Mouse (Mus musculus) cortical plate, adult 2 months (tissue): ENCODE results near the gene Clec18a. TPM values are rescaled to one million over a fixed set of nuclear protein-coding genes. Genes with fewer than 3 reads are reported as not detected.
"Not testable (repeated sequence)": the region's sequence is repeated elsewhere in the genome, so short reads cannot be mapped to it uniquely, and the experiment has no call there.

Source experiments
- H3K27ac ChIP-seq: fragments of 200-500 bp; 2 replicates; pipeline ENCODE4 v1.5.1; 2012; ENCODE audit warnings: low read length, control low read depth, inconsistent platforms; ENCODE audit not compliant: insufficient read depth
- H3K4me1 ChIP-seq: fragments of 200-500 bp; 2 replicates; pipeline ENCODE4 v1.6.1; 2011; ENCODE audit warnings: low read length; ENCODE audit not compliant: control insufficient read depth, insufficient read depth
- H3K4me3 ChIP-seq: fragments of 200-500 bp; 2 replicates; pipeline ENCODE4 v1.5.1; 2011; ENCODE audit warnings: mild to moderate bottlenecking, low read length, control low read depth; ENCODE audit not compliant: insufficient read depth
- CTCF ChIP-seq: fragments of 200-500 bp; IDR thresholded peaks from 2 replicates; pipeline ENCODE4 v1.5.1; 2011; ENCODE audit warnings: mild to moderate bottlenecking, control low read depth, low read length; ENCODE audit not compliant: insufficient read depth; ENCODE audit errors: extremely low read depth
- POLR2A ChIP-seq: fragments of 200-500 bp; IDR thresholded peaks from 2 replicates; pipeline ENCODE4 v1.6.1; 2011; ENCODE audit warnings: mild to moderate bottlenecking, low read length, control low read depth; ENCODE audit not compliant: insufficient read depth; ENCODE audit errors: extremely low read depth
- polyA plus RNA-seq: library from polyadenylated mRNA; depleted of rRNA; stranded (reverse); fragments of >200 nt; gene quantifications from 2 replicates; pipeline ENCODE4 v1.2.3, GENCODE M21; 2012; rRNA removed

Gene Clec18a
- polyA plus RNA-seq, 1 experiment, result 6.0 TPM

DNA sequence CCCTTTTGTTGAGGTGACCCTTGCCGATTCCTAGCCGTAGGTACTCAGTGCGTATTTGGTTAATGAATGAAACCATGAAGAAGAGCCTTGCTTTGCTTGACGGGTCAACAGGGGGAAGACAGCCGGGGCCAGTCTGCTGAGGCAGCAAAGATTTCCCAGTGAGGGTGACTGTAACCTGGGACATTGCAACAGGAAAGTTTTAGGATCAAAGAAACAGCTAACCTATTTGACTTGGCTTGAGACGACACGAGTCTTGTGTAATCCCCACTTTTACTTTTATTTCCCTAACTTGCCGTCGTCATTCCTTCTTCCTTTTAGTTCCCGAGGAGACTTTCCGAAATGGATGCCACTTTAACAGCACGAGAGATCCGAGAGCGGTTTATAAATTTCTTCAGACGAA, 55.6 kb downstream of the Clec18a start:
- H3K4me3 ChIP-seq, result no peak overlapping the region
- peaks cover 4% of the 10 kb centered on the region; the same call in 1 of the 2 replicates for H3K4me1 ChIP-seq
- TF ChIP-seq POLR2A (no peak), CTCF (no peak)
- H3K27ac ChIP-seq, result no peak overlapping the region

DNA sequence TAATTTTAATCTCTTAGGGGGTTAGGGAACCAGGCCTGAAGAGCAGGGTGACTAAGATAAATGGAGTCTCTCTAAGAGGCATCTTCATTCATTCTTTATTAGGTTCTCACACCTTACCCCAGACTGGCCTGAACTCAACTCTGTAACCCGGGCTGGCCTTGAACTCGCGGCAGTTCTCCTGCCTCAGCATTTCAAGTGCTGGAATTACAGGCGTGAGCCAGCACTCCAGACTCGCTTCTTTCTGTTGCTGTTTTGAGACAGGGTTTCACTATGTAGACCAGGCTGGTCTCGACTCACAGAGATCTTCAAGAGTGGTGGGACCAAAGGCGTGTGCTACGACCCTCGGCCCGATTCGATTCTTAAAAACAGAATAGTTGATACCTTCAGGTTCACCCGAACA, 58.0 kb downstream of the Clec18a start:
- peak overlapping the region; percentile 30; the same call in 1 of the 2 replicates for H3K27ac ChIP-seq
- H3K4me3 ChIP-seq, result peak overlapping the region; percentile 63
- H3K4me1 ChIP-seq, result peaks cover 4% of the 10 kb centered on the region; the same call in 1 of the 2 replicates
- TF ChIP-seq CTCF, result no peak
- TF ChIP-seq POLR2A, result no peak

DNA sequence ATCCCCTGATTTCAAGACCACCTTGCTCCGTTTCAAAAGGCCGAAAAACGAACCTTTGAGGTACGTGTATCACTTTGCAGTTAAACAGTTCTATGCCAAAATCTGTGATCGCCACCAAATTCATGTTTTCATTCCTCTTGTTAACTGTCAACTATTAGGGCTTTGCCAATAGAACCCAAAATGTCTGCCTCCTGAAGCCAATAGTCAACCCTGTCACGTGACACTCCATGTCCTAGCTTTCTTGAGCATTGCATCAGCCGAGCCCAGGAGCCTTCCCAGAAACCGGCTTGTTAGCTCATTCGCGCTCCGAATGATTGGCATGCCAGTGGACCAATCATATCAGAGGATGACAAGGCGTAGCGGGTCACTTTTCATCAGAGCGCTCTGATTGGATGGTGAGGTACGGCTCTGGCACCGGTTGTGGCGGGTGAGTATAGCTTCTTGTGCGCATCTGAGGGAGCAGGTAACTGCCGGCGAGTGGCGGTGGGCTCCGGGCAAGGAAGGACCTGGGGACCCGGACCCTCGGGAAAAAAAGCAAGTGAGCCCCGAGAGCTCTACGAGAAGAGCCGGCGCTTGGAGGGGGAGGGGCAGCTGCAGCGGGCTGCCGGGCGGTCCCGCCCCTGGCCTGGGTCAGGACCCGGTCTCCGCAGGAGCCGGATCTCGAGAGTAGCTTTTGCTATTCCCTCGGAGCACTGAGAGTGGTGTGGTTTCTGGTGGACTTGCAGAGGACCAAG, 58.6 kb downstream of the Clec18a start:
- H3K27ac ChIP-seq, result peak overlapping the region; percentile 30
- H3K4me1 ChIP-seq, result peaks cover 4% of the 10 kb centered on the region; the same call in 1 of the 2 replicates
- TF ChIP-seq POLR2A (peak; percentile 85), CTCF (no peak)
- peak overlapping the region; percentile 63 for H3K4me3 ChIP-seq

DNA sequence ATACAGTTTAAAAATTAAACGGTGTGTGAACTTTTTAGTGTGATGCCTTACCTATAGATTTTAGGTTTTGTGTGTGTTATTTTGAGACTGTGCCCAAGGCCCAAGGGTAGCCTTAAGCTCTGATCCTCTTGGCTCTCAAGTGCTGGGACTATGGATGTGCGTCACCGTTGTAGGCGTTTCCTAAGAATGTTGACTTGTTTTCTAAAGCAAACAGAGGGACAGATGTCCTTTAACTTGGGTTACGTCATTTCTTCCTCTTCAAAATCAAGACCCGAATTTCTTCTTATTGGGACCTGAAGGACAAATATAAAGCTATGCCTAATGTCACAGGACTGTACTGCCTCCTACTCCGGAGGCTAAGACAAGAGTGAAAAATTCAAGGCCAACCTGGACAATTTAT, 59.3 kb downstream of the Clec18a start, which contains the start of gene Aars:
TSS of gene Aars (plus strand) at position 229 of the 400 bp plus-strand sequence.
- peak within 1 kb of the TSS; percentile 63 for H3K4me3 ChIP-seq
- no peak for TF ChIP-seq POLR2A
- TF ChIP-seq CTCF, result no peak

DNA sequence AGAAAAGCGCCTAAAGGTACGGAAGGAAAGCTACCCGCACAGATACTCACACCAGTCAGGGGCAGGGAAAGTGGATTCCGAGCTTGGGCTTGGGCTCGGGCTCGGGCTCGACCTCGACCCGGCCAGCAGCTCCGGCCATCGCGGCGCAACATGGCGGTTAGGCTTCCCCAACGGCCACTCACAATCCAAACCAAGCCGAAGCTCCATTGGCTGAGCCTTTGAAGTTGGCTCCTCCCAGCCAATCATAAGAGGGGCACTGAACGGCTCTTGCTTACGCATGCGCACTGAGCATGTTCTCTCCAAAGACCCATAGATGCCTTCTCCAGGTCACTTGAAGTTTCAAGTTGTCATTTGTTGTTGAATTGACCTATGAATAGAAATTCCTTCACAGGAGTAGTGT, 60.7 kb downstream of the Clec18a start, which contains the start of gene Ddx19b:
TSS of gene Ddx19b (minus strand) at position 180 of the 400 bp plus-strand sequence.
- TF ChIP-seq CTCF (no peak), POLR2A (no peak)
- H3K27ac ChIP-seq, result no peak within 1 kb of the TSS
- no peak within 1 kb of the TSS for H3K4me3 ChIP-seq
- peaks cover 4% of the 10 kb centered on the region; the same call in 1 of the 2 replicates for H3K4me1 ChIP-seq

More for the DNA sequence above, 59.3 kb downstream of the Clec18a start, which contains the start of gene Aars:
- Histone ChIP-seq H3K27ac (peak within 1 kb of the TSS; percentile 30), H3K4me1 (peaks cover 4% of the 10 kb centered on the region; the same call in 1 of the 2 replicates)

DNA sequence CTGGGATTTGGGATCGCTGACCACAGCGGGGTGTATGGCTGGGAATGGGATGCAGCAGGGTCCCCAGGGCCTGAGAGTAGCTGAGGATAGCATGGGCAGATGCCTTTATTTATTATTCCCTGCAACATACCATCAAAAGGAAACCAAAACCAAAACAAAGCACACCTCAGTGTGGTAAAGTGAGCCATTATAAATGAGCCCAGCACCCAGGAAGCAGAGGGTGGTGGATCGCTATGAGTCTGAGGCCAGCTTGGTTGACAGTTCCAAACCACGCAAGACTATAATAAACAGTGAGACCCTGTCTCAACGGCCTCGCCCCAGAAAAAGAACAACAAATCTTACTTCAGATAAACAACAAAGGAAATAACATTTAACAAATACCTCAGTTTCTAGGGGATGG, 62.2 kb downstream of the Clec18a start:
- Histone ChIP-seq H3K27ac (no peak overlapping the region), H3K4me3 (no peak overlapping the region), H3K4me1 (no peaks in the 10 kb centered on the region; the same call in 1 of the 2 replicates)
- no peak for TF ChIP-seq CTCF
- TF ChIP-seq POLR2A, result no peak

DNA sequence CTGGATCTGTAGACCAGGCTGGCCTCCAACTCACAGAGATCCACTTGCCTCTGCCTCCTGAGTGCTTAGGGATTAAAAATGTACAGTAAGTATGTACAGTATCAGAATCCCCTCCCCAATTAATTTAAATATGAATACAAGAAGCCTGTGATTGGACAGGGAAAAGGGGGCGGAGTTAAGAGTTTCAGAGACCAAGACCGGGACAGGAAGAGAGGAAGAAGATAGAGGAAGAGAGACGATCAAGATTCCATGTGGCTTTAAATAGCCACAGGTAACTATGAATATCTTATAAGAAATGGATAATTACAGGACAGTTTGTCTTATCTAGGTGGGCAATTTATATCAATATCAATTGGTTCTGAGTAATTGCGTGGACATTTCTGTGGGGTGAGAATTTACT, 62.6 kb downstream of the Clec18a start:
- H3K4me3 ChIP-seq, result no peak overlapping the region
- H3K27ac ChIP-seq, result no peak overlapping the region
- H3K4me1 ChIP-seq, result no peaks in the 10 kb centered on the region
- no peak for TF ChIP-seq POLR2A
- no peak for TF ChIP-seq CTCF

DNA sequence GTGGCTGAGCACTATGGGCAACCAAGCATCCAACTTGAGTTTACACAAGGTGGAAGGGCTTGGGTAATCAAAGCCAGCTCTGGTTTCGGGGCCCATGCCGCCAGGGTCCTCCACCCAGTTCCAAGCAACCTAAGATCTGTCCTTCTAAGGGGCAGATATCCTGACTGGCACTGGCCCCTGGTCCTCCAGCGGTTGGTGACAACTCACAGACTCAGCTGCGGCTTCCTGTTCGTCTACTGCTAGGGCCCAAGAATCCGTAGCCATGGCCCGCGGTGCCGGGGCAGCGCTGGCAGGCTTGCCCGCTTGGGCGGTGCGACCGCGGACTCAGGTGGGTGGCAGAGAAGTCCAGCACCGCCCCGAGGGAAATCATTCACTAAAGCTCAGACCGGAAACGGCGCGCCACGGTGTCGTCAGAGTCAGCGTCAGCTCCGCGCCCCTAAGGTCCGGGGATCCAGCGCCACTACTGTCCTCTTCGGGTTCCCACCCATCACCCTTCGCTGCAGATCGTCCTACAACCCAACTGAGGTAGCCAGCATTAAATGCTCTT, 64.8 kb downstream of the Clec18a start:
- peak; percentile 91 for TF ChIP-seq POLR2A
- TF ChIP-seq CTCF, result no peak
- no peak overlapping the region for H3K27ac ChIP-seq
- peak overlapping the region; percentile 89 for H3K4me3 ChIP-seq
- H3K4me1 ChIP-seq, result no peaks in the 10 kb centered on the region

DNA sequence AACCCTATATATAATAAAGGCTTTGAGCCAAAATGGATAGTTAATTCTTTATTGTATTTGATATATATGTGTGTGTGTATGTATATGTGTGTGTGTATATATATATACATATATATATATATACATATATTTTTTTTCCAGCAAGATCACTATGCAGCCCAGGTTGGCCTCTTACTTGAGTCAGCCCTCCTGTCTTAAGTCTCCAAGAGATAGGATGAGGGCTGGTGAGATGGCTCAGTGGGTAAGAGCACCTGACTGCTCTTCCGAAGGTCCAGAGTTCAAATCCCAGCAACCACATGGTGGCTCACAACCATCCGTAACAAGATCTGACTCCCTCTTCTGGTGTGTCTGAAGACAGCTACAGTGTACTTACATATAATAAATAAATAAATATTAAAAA, 65.6 kb downstream of the Clec18a start:
- not testable (repeated sequence) for H3K4me1 ChIP-seq, H3K27ac ChIP-seq, H3K4me3 ChIP-seq

DNA sequence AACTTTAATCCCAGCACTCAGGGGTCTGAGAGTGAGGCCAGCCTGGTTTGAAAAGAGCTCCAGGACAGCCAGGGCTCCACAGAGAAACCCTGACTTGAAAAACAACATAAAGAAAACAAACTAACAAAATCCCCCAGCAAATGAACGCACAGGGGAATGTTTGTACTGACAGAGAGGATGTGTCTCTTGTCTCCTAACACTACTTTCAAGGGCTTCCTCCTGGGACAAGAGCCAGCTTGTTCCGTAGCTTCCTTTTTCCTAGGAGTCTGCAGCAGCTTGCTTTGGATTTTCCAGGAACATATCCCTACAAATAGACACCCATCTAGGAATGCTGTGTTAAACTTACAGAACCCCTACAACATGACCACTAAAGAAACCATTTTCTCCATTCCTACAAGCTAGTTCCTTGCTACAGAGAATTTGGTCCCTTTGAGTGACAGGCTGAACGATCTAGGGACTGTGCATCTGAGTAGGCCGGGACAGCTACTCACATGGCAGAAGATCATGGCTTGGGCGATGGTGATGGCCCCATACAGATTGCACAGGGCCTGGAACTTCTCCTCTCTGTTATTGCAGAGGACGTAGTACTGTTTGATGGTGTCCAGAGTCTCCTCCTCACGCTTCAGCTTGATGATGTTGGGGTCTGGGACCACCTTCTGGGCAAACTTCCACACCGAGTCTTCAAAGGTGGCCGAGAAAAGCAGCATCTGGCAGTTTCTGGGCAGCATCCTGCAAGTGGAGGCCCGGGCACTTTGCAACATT, 81.8 kb downstream of the Clec18a start:
- not testable (repeated sequence) for H3K27ac ChIP-seq, H3K4me1 ChIP-seq, H3K4me3 ChIP-seq

Other genes starting within 250 kb of the Clec18a start
- gene Cog4, start 245.8 kb downstream of the Clec18a start, polyA plus RNA-seq, result 41.8 and 42.9 TPM in 2 replicates
- 36.8 and 37.4 TPM in 2 replicates for gene Sf3b3, start 245.6 kb downstream of the Clec18a start, polyA plus RNA-seq
- gene Fuk, start 189.9 kb downstream of the Clec18a start, polyA plus RNA-seq, result 18.0 and 18.2 TPM in 2 replicates
- 57.8 and 64.8 TPM in 2 replicates for gene St3gal2, start 172.5 kb downstream of the Clec18a start, polyA plus RNA-seq
- 23.8 TPM in 2 replicates for gene Ddx19a, start 94.6 kb downstream of the Clec18a start, polyA plus RNA-seq
- 13.0 and 13.4 TPM in 2 replicates for gene Ddx19b, start 60.7 kb downstream of the Clec18a start, polyA plus RNA-seq
- gene Aars, start 59.3 kb downstream of the Clec18a start, polyA plus RNA-seq, result 70.9 and 71.7 TPM in 2 replicates
- gene Exosc6, start 36.1 kb downstream of the Clec18a start, polyA plus RNA-seq, result not detected in 2 replicates
- gene Pdpr, start 2.2 kb upstream of the Clec18a start, polyA plus RNA-seq, result 14.7 and 15.8 TPM in 2 replicates
- 66.2 and 69.3 TPM in 2 replicates for gene Glg1, start 166.8 kb upstream of the Clec18a start, polyA plus RNA-seq
- gene Rfwd3, start 207.8 kb upstream of the Clec18a start, polyA plus RNA-seq, result 15.2 TPM in 2 replicates
- 0.25 and 0.38 TPM in 2 replicates for gene Mlkl, start 245.8 kb upstream of the Clec18a start, polyA plus RNA-seq